Mouse (Mus musculus) spleen, adult 18-20 months (tissue): ENCODE data around the gene Tdp2.
"Not testable (repeated sequence)": the region's sequence is repeated elsewhere in the genome, so short reads cannot be mapped to it uniquely, and the experiment has no call there.

Experiments
- DNase-seq, 2 experiments: peaks; one replicate each; pipeline ENCODE4 v3.0.0; 2022; ENCODE audit warnings: mixed read lengths in 2 of 2

The Tdp2 gene

DNA sequence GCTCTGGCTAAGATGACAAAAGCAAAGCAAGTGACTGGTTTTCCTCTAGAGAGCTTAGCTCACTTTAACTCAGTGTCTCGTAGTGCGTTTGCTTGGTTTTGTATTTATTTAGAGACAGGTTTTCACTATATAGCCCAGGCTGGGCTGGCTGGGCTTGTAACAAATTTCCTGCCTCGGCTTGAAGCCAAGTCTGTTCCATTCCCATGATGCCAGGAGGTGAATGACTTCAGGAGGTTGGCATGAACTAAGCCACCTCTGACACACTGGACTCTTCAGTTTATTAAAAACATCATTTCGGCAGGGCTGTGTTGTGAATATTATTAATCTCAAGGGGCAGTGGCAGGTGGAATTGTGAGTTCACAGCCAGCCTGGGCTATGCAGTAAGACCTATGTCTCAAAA, 5.9 kb upstream of the Tdp2 start:
- no peak for DNase-seq

DNA sequence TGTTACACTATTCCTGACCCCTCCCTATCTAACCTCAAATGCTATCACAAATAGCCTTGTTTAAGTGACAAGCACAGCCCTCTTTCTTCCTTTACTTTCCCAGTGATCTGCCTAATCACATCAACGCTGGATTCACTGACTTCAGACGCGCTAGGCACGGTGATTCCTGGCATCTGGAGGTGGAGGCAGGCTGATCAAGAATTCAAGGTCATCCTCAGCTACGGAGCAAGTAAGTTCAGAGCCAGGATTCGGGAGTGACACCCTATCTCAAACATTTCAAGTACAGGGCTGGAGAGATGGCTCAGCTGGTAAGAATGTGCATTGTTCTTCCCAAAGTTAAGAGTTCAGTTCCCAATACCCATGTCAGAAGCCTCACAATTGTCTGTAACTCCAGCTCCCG, 5.4 kb upstream of the Tdp2 start:
- DNase-seq = no peak

DNA sequence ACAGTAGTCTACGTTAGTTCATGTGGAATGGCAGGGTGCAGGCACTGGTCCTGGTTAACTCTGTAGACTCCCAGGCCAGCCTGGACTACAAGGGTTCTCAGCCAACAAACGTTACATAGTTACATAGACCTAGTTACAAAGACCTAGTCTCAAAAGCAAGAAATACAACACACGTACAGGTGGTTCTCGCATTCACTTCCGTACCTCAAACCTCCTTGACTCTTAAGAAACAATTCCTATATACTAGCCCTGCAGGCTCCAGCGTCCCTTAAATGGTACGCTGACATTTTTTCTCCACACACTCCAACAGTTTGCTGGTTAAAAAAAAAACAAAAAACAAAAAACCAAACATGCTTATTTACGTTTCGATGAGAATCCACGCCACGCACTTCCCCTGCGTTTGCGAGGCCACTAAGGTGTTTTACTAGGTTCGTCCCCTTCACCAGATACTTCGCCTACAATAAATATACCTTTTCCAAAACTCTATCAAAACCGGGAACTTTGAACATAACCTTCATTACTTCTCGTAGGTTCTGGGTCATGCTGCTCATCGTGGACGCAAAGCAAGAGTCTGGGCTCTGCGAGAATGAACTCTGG, 625 bp upstream of the Tdp2 start:
- DNase-seq = no peak

DNA sequence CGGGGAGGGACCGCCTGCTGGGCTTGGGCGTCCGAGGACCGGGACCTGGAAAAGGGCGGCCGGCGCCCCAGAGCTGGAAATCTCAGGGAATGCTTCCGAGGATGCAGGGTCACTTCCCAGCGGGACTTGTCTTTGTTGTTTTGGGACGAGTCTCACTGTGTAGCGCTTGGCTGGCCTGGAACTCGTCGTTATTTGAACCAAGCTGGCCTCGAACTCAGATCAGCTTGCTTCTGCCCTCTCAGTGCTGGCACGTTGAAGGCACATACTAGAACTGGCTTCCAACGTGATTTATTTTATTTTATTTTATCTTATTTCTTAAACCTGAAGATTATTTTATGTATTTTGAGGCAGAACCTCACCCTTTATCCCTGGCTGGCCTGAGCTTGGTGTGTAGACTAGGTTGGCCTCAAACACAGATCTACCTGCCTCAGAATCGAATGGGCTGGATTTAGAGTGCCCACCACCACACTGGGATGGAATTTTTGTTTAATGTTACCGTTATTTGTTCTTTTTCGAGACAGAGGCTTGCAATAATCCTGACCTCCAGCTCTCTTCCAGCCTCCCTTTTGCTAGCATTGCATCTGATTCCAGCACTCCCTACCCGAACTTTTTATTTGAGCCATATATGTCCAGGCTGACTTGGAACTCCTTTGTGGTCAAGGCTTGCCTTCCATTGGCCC, 792 bp downstream of the Tdp2 start:
- DNase-seq = no peak

DNA sequence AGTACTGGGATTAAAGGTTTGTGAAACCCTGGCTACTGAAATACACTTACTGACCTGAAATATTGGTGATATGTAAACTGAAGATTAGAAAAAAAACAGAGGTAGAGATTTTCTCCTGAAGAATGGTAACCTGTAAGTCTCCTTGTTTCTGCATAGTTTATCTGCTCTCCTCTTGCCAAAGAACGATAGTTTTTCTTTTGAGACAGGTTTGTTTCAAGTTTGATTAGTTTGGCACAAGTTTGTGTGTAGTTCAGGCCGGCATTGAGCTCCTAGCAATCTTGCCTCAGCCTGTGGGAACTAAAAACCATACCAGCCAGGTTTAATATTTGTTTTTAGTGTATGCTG, 1.3 kb downstream of the Tdp2 start:
- no peak for DNase-seq

DNA sequence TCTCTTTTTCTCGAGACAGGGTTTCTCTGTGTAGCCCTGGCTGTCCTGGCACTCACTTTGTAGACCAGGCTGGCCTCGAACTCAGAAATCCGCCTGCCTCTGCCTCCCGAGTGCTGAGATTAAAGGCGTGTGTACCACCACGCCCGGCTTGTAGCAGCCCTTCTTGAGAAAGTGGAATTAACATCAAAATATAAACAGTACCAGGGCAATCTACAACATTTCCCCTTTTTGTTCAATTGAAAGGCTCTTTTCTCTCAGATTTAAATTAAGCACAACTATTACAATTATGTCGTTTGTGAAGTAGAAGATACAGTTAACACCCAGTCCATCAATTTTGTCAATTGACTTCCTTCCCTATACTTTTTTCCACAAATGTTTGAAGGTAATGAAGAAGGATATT, 6.3 kb downstream of the Tdp2 start:
- DNase-seq = not testable (repeated sequence)

DNA sequence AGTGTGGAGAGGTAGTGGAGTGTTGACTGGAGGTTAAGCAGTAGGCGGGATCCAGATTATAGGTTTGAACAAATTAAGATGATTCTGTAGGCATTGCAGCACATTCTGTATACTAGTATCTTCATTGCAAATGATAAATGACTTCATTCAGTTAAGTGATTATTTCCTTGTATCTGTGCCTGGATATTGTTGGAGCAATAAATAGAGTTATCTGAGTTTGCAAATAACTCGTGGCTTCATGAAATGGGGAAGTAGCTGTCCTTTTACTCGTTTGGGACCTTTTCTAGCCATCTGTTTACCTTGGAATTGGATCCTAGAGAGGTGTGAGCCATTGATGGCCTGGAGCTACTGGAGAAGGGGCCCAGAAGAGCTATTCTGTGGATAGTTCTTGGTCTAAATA, 8.4 kb downstream of the Tdp2 start:
- DNase-seq = no peak

DNA sequence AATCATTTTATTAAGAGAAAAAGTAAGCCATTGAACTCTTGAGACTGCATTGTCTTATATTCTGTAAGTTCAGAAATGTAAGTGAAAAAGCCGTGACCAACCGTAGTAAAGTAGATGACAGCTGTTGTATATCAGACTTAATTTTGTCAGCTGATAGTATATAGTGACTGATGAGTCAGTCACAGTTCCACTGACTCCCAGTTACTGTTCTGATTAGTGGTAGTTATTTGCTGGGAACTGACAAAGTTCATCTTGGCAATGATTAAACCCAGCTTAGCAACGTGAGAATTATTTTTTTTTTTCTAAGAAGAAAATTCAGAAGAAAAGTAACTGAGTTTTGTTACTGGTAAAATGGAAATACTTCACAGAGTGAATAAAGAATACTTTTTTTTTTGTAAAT, 10.2 kb downstream of the Tdp2 start:
- DNase-seq = no peak

DNA sequence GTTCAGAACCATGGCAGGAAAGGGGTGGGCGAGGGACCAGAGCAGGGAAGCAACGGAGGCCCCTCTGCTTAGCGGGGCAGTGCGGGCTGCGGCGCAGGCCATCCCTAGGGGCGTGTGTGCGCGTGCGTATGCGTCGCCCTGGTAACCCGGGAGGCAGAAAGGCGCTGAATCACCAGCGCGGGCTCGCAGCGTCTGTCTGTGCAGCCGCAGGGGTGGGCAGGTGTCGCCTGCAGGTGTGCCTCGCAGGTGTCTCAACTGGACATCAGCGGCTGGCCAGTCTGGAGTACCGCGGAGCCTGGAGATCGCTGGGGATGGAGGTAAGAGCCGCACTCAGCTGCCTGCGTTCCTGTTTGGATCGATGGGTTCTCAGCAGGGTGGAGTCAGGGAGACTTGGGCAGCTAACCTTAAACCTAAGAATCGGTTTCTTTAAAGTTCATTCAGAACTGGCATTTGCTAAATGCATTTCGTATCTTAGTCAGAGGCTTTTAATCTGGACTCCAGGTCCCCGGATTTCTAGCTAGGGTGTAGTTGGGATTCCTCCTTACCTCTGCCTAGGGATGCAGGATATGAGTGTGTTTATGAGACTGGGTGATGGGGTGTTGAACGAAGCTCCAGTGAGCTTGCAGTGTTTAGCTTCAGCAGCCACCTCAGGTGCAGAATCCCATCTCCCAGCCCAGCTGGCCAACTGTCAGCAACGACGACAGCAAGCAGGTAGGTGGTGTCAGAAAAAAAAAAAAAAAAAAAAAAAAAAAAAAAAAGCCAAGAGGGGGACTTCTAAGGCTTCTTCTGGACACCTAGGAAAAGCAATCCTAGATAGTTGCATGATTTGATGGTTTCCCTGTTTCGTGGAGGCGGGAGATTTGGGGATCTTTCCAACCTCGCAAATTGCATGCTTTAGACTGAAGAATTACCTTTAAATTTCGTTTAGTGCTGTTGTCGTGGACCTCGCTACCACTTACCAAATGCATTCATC, 13.8 kb downstream of the Tdp2 start, which contains the start of gene D130043K22Rik:
Gene D130043K22Rik (plus strand): TSS at position 153 of the 973 bp plus-strand sequence.
- DNase-seq = peak in 1 of 2 experiments; percentile 21

DNA sequence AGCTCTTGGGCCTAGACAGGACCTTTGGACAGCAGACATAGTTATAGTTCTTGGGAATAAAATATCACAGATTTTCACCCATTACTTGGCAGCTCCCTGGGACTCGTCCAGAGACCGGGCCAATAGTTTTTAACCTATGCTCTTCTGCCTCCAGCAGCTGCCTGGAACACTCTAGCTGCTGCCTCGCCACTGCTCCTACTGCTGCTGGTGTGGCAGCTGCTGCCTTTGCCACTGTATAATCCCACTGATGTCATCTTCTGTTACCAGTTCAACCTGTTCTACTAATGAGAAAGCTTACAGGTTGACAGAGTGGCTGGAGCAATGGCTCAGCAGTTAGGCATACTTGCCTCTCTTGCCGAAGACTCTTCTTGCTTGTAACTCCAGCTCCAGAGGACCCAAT, 17.8 kb downstream of the Tdp2 start:
- DNase-seq = no peak

DNA sequence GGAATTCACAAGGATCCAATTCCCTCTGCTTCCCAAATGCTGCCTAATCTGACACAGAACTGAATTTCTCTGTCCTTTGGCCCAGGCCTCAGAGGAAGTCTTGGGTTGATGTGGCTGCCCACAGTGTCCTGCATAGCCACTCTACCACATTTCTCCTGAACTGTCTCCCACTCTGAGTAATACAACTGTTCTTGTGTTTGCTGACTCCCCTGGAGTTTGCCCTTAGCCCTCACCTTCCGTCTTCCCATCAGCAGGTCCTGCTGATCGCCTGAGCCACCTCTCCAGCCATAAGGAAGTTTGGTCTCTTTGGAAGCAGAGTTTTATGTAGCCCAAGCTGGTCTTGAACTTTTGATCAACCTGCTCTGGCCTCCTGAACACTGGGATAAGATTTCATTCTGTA, 20.5 kb downstream of the Tdp2 start:
- no peak for DNase-seq

DNA sequence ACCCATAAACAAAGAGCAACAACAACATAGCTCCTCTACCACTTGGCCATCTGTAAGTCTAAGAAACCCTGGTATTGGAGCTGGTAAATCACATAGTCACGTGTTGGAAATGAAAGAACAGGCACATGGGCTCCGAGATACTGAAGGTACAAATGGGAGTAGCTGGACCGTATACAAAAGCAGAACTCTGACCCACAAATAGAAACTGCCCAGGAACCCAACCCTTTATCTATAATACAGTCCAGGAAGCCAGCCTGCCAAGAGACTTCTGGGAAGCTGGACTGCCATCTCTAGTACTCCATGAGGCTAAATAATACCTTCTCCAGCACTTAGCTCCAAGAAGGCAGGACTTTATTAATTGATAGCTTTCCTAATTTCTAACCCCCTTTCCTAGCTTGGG, 21.1 kb downstream of the Tdp2 start:
- DNase-seq = no peak

DNA sequence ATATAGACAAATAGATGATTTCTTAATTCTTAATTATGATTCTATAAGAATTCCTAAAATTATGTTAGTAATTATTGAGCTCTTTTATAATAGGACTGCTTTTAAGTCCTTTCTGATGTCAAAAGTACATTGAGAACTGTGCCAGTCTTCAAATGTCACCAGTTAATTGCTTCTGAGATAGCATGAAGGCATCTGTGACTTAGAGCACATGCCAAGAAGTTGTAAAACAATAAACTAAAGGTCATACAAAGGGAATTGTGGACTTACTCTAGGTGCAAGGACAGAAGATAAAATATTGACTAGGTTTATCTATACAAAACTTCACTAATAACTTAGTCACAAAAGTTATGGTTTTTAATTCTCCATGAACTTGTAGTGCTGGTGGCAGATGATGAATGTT, 27.6 kb downstream of the Tdp2 start:
- no peak for DNase-seq

DNA sequence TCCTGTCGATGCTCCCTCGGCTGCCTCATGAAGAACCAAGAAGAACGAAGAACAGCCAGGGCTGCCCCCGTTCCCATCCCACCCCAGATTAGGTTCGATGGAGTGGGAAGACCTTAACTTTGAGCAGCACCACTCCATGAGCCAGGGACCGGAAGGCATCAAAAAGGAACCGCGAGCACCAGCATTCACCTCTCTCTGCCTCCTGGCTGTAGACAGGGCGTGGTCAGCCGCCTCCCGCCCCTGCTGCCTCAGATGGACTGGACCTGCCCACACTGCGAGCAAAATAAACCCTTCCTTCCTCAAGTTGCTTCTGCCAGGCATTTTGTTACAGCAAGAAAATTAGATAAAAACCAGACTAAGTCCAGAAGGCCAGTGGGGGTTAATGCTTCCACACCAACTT, 29.6 kb downstream of the Tdp2 start:
- DNase-seq = no peak

DNA sequence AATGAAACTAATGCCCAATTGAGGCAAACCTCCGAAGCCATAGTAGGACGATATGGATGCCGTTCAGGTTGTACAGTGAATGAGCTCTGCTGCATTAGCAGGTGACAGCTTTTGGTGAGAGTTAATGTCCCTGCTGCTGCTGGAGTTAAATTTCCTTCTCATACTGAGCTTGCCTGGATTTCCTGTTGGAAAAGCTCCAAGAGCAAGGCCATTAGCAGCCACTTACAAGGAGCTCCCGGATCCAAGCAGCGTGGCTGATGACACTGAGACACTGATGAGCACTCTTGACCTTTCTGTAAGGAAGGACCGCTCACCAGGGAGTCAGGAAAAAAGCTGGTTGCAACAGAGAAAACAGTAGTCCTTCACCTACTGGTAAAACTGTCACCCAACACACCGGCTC, 30.5 kb downstream of the Tdp2 start:
- DNase-seq = no peak

DNA sequence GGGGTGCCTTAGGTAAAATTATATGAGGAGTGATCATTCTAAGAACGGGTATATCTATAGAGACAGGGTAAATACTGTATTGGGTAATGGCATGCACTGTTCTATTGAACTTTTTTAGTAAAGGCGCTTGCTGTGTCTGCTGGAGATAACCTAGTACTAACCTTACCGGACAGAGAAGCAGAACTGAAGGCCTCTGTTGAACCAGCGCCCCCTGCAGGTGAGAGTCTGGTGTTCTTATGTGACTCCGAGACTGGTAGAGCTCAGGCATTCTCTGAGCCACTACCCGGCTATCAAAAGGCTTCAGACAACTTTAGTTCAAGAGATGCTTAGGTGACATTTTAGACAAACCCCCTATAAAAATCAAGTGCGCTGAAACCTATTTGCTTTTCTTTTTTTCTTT, 31.0 kb downstream of the Tdp2 start:
- DNase-seq = peak; percentile 18 to 63

DNA sequence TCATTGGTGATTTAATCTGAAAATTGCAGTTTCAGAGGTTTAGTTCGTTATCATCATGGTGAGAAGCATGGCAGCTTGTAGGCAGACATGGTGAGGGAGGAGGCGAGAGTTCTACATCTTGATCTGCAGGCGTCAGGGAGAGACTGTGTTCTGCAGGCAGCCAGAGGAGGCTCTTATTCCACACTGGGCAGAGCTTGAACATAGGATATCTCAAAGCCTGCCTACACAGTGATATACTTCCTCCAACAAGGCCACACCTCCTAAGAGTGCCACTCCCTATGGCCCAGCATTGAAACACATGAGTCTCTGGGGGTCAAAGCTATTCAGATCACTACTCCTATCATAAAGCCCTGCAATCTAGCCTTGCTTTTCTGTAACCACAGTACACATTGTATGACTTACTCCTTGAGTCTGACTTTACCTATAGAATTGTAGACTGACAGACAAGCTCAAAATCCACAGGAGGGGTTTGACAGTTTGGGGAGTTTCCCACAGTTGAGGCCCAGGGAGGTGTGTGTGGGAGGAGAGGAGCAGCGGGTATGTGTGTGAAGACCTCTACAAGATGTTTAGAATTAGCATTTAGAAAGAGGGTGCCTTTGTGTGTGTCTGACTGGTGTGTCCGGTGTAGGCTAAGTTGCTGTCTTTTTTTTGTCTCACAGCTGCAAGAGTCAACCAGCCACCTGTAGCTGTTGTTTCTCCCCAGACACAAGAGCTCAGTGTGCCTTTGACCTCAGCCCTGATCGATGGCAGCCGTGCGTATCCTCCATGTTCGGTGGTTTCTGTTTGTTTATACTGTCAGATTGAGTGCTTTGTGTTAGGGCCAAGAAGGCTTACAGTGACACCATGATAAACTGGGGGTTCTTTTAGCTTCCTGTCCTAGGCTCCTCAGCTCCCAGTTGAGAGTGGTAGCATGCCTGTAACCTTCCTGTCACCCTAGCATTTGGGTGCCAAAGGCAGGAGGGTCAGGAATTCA, 35.2 kb downstream of the Tdp2 start:
- DNase-seq = no peak

DNA sequence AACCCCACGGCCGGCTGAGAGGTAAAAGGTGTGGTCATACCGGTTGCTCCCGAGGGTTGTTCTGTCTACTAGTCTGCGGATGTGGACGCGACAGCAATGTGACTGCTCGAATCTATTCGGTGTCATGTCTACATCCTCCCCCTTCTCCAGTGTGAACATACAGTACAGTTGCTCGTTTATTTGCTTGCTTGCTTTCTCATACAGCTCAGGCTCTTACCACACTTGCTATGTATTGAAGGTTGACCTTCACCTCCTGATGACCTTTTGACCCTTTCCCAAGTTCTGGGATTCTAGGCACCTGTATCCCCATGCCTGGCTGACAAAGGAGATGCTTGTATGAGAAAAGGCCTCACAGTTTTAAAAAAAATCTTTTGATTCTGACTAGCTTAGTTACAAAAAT, 36.3 kb downstream of the Tdp2 start:
- DNase-seq = no peak

DNA sequence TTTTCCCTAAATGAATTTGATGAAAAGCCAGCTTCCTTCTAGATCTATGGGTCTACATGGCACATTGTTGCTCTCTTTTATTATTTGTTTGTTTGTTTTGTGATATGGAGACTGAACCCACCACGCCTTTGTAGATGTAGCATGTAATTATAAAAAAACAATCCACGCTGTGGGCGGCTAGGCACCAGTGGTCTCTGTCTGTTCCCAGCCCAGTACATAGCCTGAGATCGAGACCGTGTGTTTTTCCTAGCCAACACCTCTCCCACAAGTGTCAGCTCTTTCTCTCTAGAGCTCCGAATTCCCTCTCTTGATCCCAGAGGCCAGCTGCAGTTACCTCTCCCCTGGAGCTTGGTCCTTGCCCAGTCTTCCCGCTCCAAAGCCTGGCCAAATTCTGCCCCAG, 36.8 kb downstream of the Tdp2 start:
- DNase-seq = no peak

DNA sequence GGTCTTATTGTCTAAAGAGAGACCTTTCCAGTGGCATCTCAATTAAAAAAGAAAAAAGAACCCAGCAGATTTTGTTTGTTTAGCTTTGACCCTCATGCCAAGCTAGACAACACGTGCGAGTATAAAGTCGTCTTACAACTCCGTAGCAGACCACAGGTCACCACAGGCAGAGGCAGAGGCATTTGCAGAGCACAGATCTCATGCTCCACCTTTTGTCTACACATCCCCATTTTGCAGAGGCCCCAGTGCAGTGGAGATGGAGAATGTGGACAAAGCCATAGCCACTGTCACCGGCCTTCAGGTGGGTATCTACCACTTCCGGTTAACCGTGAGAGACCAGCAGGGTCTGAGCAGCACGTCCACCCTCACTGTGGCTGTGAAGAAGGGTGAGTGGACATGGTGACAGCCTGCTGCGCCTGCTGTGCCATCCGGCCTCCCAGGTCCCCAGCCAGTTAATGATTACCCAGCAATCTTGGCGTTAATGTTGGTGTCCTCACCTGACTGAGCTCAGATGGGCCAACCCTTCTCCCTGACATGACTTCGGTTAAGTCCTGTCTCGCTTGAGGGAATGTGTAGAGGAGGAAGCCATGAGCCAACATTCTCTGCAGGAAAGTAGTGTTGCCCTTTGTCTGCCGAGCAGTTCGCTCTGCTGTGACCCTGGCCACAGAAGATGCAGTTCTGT, 48.0 kb downstream of the Tdp2 start:
- DNase-seq = no peak

DNA sequence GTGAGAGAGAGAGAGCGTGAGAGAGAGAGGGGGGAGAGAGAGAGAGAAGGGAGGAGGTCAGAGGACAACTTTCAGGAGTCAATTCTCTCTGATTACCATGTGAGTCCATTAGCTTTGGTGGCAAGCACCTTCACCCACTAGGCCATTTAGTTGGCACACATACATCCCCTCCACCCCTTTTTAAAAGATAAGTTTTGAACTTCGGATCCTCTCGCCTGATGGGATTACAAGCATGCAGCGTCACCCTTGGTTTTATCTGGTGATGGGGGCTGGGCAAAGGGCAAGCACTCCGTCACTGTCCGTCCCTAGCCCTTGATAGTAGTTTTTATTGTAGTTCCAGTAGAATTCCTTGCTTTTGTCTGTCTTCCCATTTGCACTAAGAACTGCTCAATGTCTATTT, 48.7 kb downstream of the Tdp2 start:
- DNase-seq = no peak

DNA sequence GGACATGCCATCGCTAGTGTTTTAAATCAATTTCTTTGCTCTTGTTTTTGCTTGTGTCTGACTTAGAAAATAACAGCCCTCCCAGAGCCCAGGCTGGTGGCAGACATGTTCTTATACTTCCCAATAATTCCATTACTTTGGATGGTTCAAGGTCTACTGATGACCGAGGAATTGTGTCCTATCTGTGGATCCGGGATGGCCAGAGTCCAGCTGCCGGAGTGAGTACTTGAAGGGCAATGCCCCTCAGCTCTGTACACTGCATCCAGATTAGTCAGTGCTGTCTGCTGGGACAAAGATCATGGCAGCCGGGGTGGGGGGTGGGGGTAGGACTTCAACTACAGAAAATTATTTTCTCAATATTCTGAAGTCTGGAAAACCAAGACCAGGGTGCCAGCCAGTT, 49.2 kb downstream of the Tdp2 start:
- DNase-seq = no peak
